Mouse (Mus musculus): ENCODE measurements around the gene Slc16a5. TPM values are rescaled to one million over a fixed set of nuclear protein-coding genes. Genes with fewer than 3 reads are reported as not detected.

Slc16a5 gene
- polyA plus RNA-seq (2015; fragmentation: Nextera tagmentation; extraction: Ambion mirVana), result 0.10 TPM in 1 of 2 replicates, not detected in the other

- WGBS, result 78% methylated on average over 16 of the region's 16 CpGs
These were observed at the start of gene Slc16a5 for GRCm38 (mm10) chr11:115462243-115462891. Gene Slc16a5 (plus strand): TSS chr11:115462474.

GRCm38 (mm10) chr11:115419531-115420237 lies 42.6 kb upstream of the Slc16a5 start, which contains the start of the genes Atp5h and Kctd2:
Gene Atp5h (minus strand): TSS chr11:115419962.
Gene Kctd2 (plus strand): TSS chr11:115420128.
- under 1% methylated on average over 38 of the region's 56 CpGs for WGBS
- Histone ChIP-seq H3K4me2 (replicated peaks) (peak within 1 kb of the TSS; percentile 93), H3K9ac (replicated peaks) (peak within 1 kb of the TSS; percentile 97), H3K27ac (replicated peaks) (peak within 1 kb of the TSS; percentile 84), H3K4me3 (peak within 1 kb of the TSS; percentile 97), H3K36me3 (peaks cover 12% of the 10 kb centered on the region), H3K4me1 (peaks cover 28% of the 10 kb centered on the region), H3K27me3 (no peaks in the 10 kb centered on the region), H3K9me3 (no peaks in the 10 kb centered on the region)
- ATAC-seq (replicated peaks), result peak; percentile 99

More at GRCm38 (mm10) chr11:115462243-115462891, at the start of gene Slc16a5:
- no peaks in the 10 kb centered on the region for H3K36me3 ChIP-seq
- H3K4me1 ChIP-seq, result no peaks in the 10 kb centered on the region
- no peak for ATAC-seq (replicated peaks)
- H3K27me3 ChIP-seq, result no peaks in the 10 kb centered on the region
- no peak within 1 kb of the TSS for H3K9ac ChIP-seq (replicated peaks)
- no peak within 1 kb of the TSS for H3K4me2 ChIP-seq (replicated peaks)
- no peaks in the 10 kb centered on the region for H3K9me3 ChIP-seq
- H3K27ac ChIP-seq (replicated peaks), result no peak within 1 kb of the TSS
- H3K4me3 ChIP-seq, result no peak within 1 kb of the TSS

- H3K27me3 ChIP-seq, result no peaks in the 10 kb centered on the region
- peak overlapping the region; percentile 84 for H3K27ac ChIP-seq (replicated peaks)
- peaks cover 13% of the 10 kb centered on the region for H3K36me3 ChIP-seq
- peak overlapping the region; percentile 97 for H3K9ac ChIP-seq (replicated peaks)
- 2% methylated on average over 36 of the region's 45 CpGs for WGBS
- peaks cover 28% of the 10 kb centered on the region for H3K4me1 ChIP-seq
- peak; percentile 73 for ATAC-seq (replicated peaks)
- H3K9me3 ChIP-seq, result no peaks in the 10 kb centered on the region
- peak overlapping the region; percentile 93 for H3K4me2 ChIP-seq (replicated peaks)
- H3K4me3 ChIP-seq, result peak overlapping the region; percentile 97
These were observed 41.7 kb upstream of the Slc16a5 start for GRCm38 (mm10) chr11:115420336-115421190.

- Histone ChIP-seq H3K36me3 (peaks cover 10% of the 10 kb centered on the region), H3K9ac (replicated peaks) (peak overlapping the region; percentile 97), H3K9me3 (no peaks in the 10 kb centered on the region), H3K27me3 (no peaks in the 10 kb centered on the region), H3K4me2 (replicated peaks) (peak overlapping the region; percentile 93), H3K27ac (replicated peaks) (no peak overlapping the region), H3K4me1 (peaks cover 28% of the 10 kb centered on the region), H3K4me3 (peak overlapping the region; percentile 97; the same call in 1 of the 2 replicates)
- ATAC-seq (replicated peaks), result no peak
- WGBS, result 61% methylated on average over 1 of the region's 1 CpGs
These were observed 40.9 kb upstream of the Slc16a5 start for GRCm38 (mm10) chr11:115421328-115421727.

GRCm38 (mm10) chr11:115421972-115422371 lies 40.3 kb upstream of the Slc16a5 start:
- Histone ChIP-seq H3K9me3 (no peaks in the 10 kb centered on the region), H3K27ac (replicated peaks) (no peak overlapping the region), H3K4me2 (replicated peaks) (no peak overlapping the region), H3K4me3 (no peak overlapping the region), H3K9ac (replicated peaks) (no peak overlapping the region), H3K36me3 (peaks cover 13% of the 10 kb centered on the region), H3K27me3 (no peaks in the 10 kb centered on the region), H3K4me1 (peaks cover 28% of the 10 kb centered on the region)
- no peak for ATAC-seq (replicated peaks)
- WGBS, result 87% methylated on average over 16 of the region's 16 CpGs

GRCm38 (mm10) chr11:115423091-115423490 lies 39.2 kb upstream of the Slc16a5 start:
- peaks cover 35% of the 10 kb centered on the region for H3K4me1 ChIP-seq
- no peak overlapping the region for H3K4me2 ChIP-seq (replicated peaks)
- no peaks in the 10 kb centered on the region for H3K27me3 ChIP-seq
- H3K36me3 ChIP-seq, result peaks cover 13% of the 10 kb centered on the region
- ATAC-seq (replicated peaks), result no peak
- H3K9ac ChIP-seq (replicated peaks), result no peak overlapping the region
- H3K9me3 ChIP-seq, result no peaks in the 10 kb centered on the region
- H3K4me3 ChIP-seq, result no peak overlapping the region
- 89% methylated on average over 3 of the region's 3 CpGs for WGBS
- H3K27ac ChIP-seq (replicated peaks), result no peak overlapping the region

- H3K9me3 ChIP-seq, result no peaks in the 10 kb centered on the region
- no peak overlapping the region for H3K27ac ChIP-seq (replicated peaks)
- peaks cover 19% of the 10 kb centered on the region for H3K36me3 ChIP-seq
- ATAC-seq (replicated peaks), result no peak
- peaks cover 22% of the 10 kb centered on the region for H3K4me1 ChIP-seq
- no peak overlapping the region for H3K4me3 ChIP-seq
- 88% methylated on average over 7 of the region's 7 CpGs for WGBS
- H3K27me3 ChIP-seq, result no peaks in the 10 kb centered on the region
- no peak overlapping the region for H3K4me2 ChIP-seq (replicated peaks)
- H3K9ac ChIP-seq (replicated peaks), result no peak overlapping the region
These were observed 37.6 kb upstream of the Slc16a5 start for GRCm38 (mm10) chr11:115424666-115425065.

GRCm38 (mm10) chr11:115425671-115426070 lies 36.6 kb upstream of the Slc16a5 start:
- Histone ChIP-seq H3K4me1 (peaks cover 21% of the 10 kb centered on the region), H3K9ac (replicated peaks) (no peak overlapping the region), H3K27ac (replicated peaks) (no peak overlapping the region), H3K9me3 (no peaks in the 10 kb centered on the region), H3K36me3 (peaks cover 25% of the 10 kb centered on the region), H3K4me3 (no peak overlapping the region), H3K27me3 (no peaks in the 10 kb centered on the region), H3K4me2 (replicated peaks) (no peak overlapping the region)
- 89% methylated on average over 6 of the region's 6 CpGs for WGBS
- no peak for ATAC-seq (replicated peaks)

GRCm38 (mm10) chr11:115427482-115428331 lies 34.6 kb upstream of the Slc16a5 start:
- Histone ChIP-seq H3K4me3 (peak overlapping the region; percentile 10; the same call in 1 of the 2 replicates), H3K9ac (replicated peaks) (peak overlapping the region; percentile 27), H3K4me1 (peaks cover 11% of the 10 kb centered on the region), H3K27ac (replicated peaks) (peak overlapping the region; percentile 66), H3K27me3 (no peaks in the 10 kb centered on the region), H3K36me3 (peaks cover 41% of the 10 kb centered on the region), H3K9me3 (no peaks in the 10 kb centered on the region), H3K4me2 (replicated peaks) (peak overlapping the region; percentile 39)
- 32% methylated on average over 20 of the region's 20 CpGs for WGBS
- peak; percentile 72 for ATAC-seq (replicated peaks)

- no peak overlapping the region for H3K4me3 ChIP-seq
- H3K27ac ChIP-seq (replicated peaks), result no peak overlapping the region
- H3K4me2 ChIP-seq (replicated peaks), result no peak overlapping the region
- H3K4me1 ChIP-seq, result peaks cover 11% of the 10 kb centered on the region
- WGBS, result 86% methylated on average over 7 of the region's 7 CpGs
- ATAC-seq (replicated peaks), result no peak
- no peaks in the 10 kb centered on the region for H3K27me3 ChIP-seq
- H3K9ac ChIP-seq (replicated peaks), result no peak overlapping the region
- H3K9me3 ChIP-seq, result no peaks in the 10 kb centered on the region
- H3K36me3 ChIP-seq, result peaks cover 41% of the 10 kb centered on the region
These were observed 33.0 kb upstream of the Slc16a5 start for GRCm38 (mm10) chr11:115429307-115429706.

GRCm38 (mm10) chr11:115430561-115430960 lies 31.7 kb upstream of the Slc16a5 start:
- H3K4me3 ChIP-seq, result no peak overlapping the region
- H3K27ac ChIP-seq (replicated peaks), result no peak overlapping the region
- no peak for ATAC-seq (replicated peaks)
- H3K9ac ChIP-seq (replicated peaks), result no peak overlapping the region
- WGBS, result 96% methylated on average over 6 of the region's 6 CpGs
- H3K4me1 ChIP-seq, result peaks cover 14% of the 10 kb centered on the region
- H3K27me3 ChIP-seq, result no peaks in the 10 kb centered on the region
- no peak overlapping the region for H3K4me2 ChIP-seq (replicated peaks)
- H3K36me3 ChIP-seq, result peaks cover 37% of the 10 kb centered on the region
- no peaks in the 10 kb centered on the region for H3K9me3 ChIP-seq
